Mouse (Mus musculus): ENCODE results near the gene Etnk2. TPM values are rescaled to one million over a fixed set of nuclear protein-coding genes. Genes with fewer than 3 reads are reported as not detected.
A peak's percentile ranks its signal among the peaks of the same experiment; 100 is the strongest.

The Etnk2 gene
- polyA plus RNA-seq, 1 experiment from 2014 or later, result 3.0 TPM

DNA sequence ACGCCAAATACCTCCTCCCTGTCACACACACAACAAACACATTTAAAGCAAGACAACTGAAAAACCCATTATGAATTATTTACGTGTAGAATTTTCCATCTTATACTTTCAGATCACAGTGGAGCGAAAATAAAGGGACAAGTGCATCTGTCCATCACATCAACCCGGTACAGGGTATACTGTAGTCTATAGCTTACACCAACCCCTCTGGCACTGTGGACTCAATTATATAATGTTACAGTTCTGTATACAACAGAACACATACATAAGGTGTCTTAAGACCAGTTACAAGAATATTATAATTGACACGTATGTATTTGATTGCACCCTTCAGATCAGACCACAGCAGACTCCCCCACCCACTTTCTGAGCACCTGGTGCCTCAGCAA lies 33.7 kb downstream of the Etnk2 start:
- WGBS, result 68% methylated on average over 5 of the region's 5 CpGs
- Histone ChIP-seq H3K4me2 (ENCODE audit: low read depth) (peak overlapping the region; percentile 27; the same call in 1 of the 2 replicates), H3K4me3 (ENCODE audit: low read depth, low read length) (no peak overlapping the region)

DNA sequence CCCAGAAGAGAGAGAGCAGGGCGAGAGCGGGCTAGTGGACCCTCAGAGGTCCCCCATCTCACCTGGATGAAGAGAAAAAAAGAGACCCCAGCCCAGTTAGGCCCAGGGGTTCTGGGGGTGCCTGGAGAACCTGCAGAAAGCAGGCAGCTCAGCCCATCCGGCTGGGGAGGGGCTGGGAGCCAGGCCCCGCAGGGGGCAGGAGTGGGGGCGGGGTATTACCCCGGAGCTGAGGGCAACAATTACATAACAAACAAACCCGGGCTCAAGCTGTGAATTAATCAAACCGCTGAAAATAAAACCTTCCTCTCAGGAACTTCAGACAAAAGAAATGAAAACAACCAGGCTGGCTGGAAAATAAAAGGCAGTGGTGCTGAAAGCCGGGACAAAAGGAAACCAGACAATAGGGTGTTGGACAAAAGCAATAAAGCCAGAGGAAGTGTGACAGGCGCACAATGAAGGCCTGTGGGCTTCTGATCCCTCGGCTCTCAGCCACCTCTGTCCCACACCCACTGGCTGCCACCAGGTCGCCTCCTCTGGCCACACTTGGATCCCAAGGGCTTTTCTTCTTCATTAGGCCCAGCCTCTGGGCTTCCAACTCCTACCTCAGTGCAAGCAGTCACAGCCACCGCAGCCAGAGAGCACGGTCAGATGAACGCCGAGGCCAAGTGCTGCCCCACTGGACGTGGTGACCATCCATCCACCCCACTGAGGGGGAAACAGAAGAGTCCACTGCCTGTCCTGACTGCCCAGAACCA lies 34.3 kb downstream of the Etnk2 start:
- Histone ChIP-seq H3K36me3 (ENCODE audit: control insufficient read depth, insufficient read depth, low read length) (no peaks in the 10 kb centered on the region), H3K27ac (ENCODE audit: low read depth, low read length) (peak overlapping the region; percentile 94), H3K4me3 (ENCODE audit: low read depth, low read length) (no peak overlapping the region), H3K27me3 (ENCODE audit: control insufficient read depth, insufficient read depth, low read length) (no peaks in the 10 kb centered on the region), H3K9me3 (ENCODE audit: control insufficient read depth, low read length) (no peaks in the 10 kb centered on the region), H3K4me2 (ENCODE audit: low read depth) (peak overlapping the region; percentile 27; the same call in 1 of the 2 replicates), H3K4me1 (ENCODE audit: control insufficient read depth, insufficient read depth, low read length) (peaks cover 15% of the 10 kb centered on the region), H3K9ac (ENCODE audit: low read length) (peak overlapping the region; percentile 61)
- ATAC-seq (ENCODE audit: insufficient read depth, low FRiP score, low TSS enrichment) (peak; percentile 85), DNase-seq (ENCODE audit: low spot score) (peak; percentile 70)
- 5% methylated on average over 17 of the region's 17 CpGs for WGBS

More for the DNA sequence above, 33.7 kb downstream of the Etnk2 start:
- peaks cover 15% of the 10 kb centered on the region for H3K4me1 ChIP-seq (ENCODE audit: control insufficient read depth, insufficient read depth, low read length)
- H3K27ac ChIP-seq (ENCODE audit: low read depth, low read length), result peak overlapping the region; percentile 94
- no peaks in the 10 kb centered on the region for H3K36me3 ChIP-seq (ENCODE audit: control insufficient read depth, insufficient read depth, low read length)
- no peaks in the 10 kb centered on the region for H3K27me3 ChIP-seq (ENCODE audit: control insufficient read depth, insufficient read depth, low read length)
- H3K9me3 ChIP-seq (ENCODE audit: control insufficient read depth, low read length), result no peaks in the 10 kb centered on the region
- DNase-seq (ENCODE audit: low spot score), result no peak
- H3K9ac ChIP-seq (ENCODE audit: low read length), result peak overlapping the region; percentile 61
- peak; percentile 36; the same call in 1 of the 2 replicates for ATAC-seq (ENCODE audit: insufficient read depth, low FRiP score, low TSS enrichment)

DNA sequence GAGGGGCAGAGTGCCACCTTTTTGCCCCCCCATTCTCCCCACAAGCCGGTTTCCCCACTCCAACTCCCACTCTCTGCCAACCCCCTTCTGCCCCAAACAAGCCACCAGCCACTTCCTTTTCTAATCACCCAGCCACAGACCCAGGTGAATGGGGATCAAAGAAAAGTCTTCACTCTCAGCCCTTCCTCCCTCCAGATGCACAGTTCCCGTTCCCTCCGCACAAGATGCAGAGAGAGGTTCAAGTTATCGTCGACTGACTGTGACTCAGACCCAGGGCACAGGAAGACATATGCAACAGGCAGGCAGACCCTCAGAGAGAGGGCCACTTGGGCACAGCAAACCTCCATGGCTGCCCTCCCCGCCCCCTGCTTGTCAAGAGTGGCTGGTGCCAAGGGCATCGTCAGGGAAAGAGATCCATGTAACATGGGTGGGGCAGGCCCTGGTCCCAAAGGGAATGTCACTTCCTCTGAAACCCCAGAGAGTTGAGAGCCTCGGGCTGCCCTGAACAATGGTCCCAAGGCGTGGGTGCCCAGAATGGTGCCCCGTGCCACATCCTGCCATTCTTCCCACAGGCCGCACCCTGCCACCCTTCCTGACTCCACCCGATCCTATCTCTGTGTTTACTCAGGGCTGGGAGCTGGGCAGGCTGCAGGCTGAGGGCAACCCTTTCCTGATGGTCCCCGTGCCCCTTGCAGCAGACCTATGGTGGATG lies 36.8 kb downstream of the Etnk2 start:
- H3K27ac ChIP-seq (ENCODE audit: low read depth, low read length), result no peak overlapping the region
- 80% methylated on average over 13 of the region's 13 CpGs for WGBS
- H3K27me3 ChIP-seq (ENCODE audit: control insufficient read depth, insufficient read depth, low read length), result no peaks in the 10 kb centered on the region
- no peak for DNase-seq (ENCODE audit: low spot score)
- no peak for ATAC-seq (ENCODE audit: insufficient read depth, low FRiP score, low TSS enrichment)
- H3K4me2 ChIP-seq (ENCODE audit: low read depth), result no peak overlapping the region
- H3K36me3 ChIP-seq (ENCODE audit: control insufficient read depth, insufficient read depth, low read length), result no peaks in the 10 kb centered on the region
- H3K4me3 ChIP-seq (ENCODE audit: low read depth, low read length), result no peak overlapping the region
- H3K9ac ChIP-seq (ENCODE audit: low read length), result no peak overlapping the region
- peaks cover 15% of the 10 kb centered on the region for H3K4me1 ChIP-seq (ENCODE audit: control insufficient read depth, insufficient read depth, low read length)
- no peaks in the 10 kb centered on the region for H3K9me3 ChIP-seq (ENCODE audit: control insufficient read depth, low read length)

DNA sequence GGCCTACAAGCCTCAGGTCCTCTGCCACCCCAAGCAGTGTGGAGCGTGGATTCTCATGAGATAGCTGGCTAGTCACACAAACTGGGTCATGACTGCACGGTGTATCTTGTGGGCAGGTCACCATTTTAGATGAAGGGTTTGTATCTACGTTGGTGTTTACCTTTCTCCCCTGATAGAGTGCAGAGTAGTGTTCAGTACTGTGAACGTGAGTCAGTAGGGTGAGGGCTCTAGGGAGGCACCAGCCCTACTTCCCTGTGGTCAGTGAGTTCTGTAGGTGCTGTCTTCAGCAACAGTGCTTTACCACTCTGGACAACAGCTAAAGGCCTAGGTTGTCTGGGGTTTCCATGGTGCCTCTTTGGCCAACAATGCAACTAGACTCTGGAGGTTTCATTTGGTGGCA lies 40.6 kb downstream of the Etnk2 start:
- 87% methylated on average over 4 of the region's 4 CpGs for WGBS
- no peaks in the 10 kb centered on the region for H3K9me3 ChIP-seq (ENCODE audit: control insufficient read depth, low read length)
- H3K4me2 ChIP-seq (ENCODE audit: low read depth), result no peak overlapping the region
- no peaks in the 10 kb centered on the region; the same call in 1 of the 2 replicates for H3K36me3 ChIP-seq (ENCODE audit: control insufficient read depth, insufficient read depth, low read length)
- no peak overlapping the region for H3K9ac ChIP-seq (ENCODE audit: low read length)
- H3K4me3 ChIP-seq (ENCODE audit: low read depth, low read length), result no peak overlapping the region
- peaks cover 14% of the 10 kb centered on the region for H3K4me1 ChIP-seq (ENCODE audit: control insufficient read depth, insufficient read depth, low read length)
- H3K27me3 ChIP-seq (ENCODE audit: control insufficient read depth, insufficient read depth, low read length), result no peaks in the 10 kb centered on the region
- H3K27ac ChIP-seq (ENCODE audit: low read depth, low read length), result no peak overlapping the region
- no peak for DNase-seq (ENCODE audit: low spot score)
- no peak for ATAC-seq (ENCODE audit: insufficient read depth, low FRiP score, low TSS enrichment)

DNA sequence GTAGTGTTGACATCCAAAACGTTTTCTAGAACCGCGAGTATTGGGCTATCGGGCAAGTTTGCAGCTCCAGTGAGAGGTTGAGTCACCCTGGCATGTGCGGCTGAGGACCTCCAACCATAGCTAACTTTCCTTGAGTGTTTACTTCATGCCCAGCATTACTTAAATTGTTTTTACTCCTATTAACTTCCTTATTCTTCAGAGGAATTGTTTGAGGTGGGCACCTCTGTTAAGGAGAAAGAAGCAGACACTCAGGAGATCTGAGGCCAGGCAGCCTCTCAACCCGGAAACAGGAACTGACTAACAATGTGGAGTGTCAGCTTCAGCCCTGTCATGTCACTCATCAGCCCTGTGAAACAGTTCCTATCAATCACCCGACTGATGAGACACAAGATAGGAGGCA lies 43.2 kb downstream of the Etnk2 start:
- Histone ChIP-seq H3K9ac (ENCODE audit: low read length) (no peak overlapping the region), H3K36me3 (ENCODE audit: control insufficient read depth, insufficient read depth, low read length) (no peaks in the 10 kb centered on the region; the same call in 1 of the 2 replicates), H3K27ac (ENCODE audit: low read depth, low read length) (no peak overlapping the region), H3K27me3 (ENCODE audit: control insufficient read depth, insufficient read depth, low read length) (no peaks in the 10 kb centered on the region), H3K9me3 (ENCODE audit: control insufficient read depth, low read length) (no peaks in the 10 kb centered on the region), H3K4me1 (ENCODE audit: control insufficient read depth, insufficient read depth, low read length) (peaks cover 24% of the 10 kb centered on the region), H3K4me2 (ENCODE audit: low read depth) (no peak overlapping the region), H3K4me3 (ENCODE audit: low read depth, low read length) (no peak overlapping the region)
- ATAC-seq (ENCODE audit: insufficient read depth, low FRiP score, low TSS enrichment) (no peak), DNase-seq (ENCODE audit: low spot score) (no peak)
- WGBS, result 89% methylated on average over 7 of the region's 7 CpGs

DNA sequence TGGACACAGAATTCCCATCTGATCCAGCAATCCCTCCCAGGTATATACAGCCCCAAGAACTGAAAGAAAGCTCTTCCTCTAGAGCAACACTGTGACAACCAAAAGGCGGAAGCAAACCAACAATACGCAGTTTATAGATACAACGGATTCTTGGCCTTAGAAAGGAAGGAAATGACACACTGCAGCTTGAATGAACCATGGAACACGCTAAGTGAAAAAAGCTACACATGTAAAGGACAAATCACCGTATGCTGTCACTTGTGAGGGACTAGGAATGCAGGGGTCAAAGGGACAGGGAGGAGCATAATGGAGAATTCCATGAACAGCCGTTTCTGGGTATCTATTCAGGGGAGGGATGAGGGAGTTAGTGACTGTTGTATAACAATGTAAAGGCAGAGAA lies 44.1 kb downstream of the Etnk2 start:
- no peak for ATAC-seq (ENCODE audit: insufficient read depth, low FRiP score, low TSS enrichment)
- DNase-seq (ENCODE audit: low spot score), result no peak
- Histone ChIP-seq H3K9ac (ENCODE audit: low read length) (no peak overlapping the region), H3K36me3 (ENCODE audit: control insufficient read depth, insufficient read depth, low read length) (no peaks in the 10 kb centered on the region; the same call in 1 of the 2 replicates), H3K9me3 (ENCODE audit: control insufficient read depth, low read length) (no peaks in the 10 kb centered on the region), H3K4me3 (ENCODE audit: low read depth, low read length) (no peak overlapping the region), H3K4me1 (ENCODE audit: control insufficient read depth, insufficient read depth, low read length) (peaks cover 26% of the 10 kb centered on the region), H3K27ac (ENCODE audit: low read depth, low read length) (no peak overlapping the region), H3K27me3 (ENCODE audit: control insufficient read depth, insufficient read depth, low read length) (no peaks in the 10 kb centered on the region), H3K4me2 (ENCODE audit: low read depth) (no peak overlapping the region)
- WGBS, result 50% methylated on average over 6 of the region's 6 CpGs

DNA sequence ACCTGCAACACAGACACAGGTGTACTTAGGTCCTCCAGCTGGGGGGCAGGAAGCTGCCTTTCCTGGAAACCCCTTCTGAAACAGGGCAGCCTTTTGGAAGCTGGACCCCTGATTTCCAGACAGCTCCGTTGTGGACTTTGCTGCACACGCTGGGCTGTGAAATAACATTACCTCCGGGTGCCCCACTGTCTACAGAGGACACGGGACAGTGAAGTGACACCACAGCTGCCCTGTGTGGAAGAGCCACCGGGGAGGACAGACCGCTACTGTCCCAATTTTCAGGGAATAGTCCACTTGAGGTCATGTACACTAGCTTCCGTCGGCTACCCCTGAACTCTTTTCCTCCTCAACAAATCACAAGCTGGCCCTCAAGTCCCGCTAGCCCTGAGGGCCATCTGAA lies 44.9 kb downstream of the Etnk2 start:
- ATAC-seq (ENCODE audit: insufficient read depth, low FRiP score, low TSS enrichment) (no peak), DNase-seq (ENCODE audit: low spot score) (no peak)
- H3K27ac ChIP-seq (ENCODE audit: low read depth, low read length), result peak overlapping the region; percentile 66
- H3K27me3 ChIP-seq (ENCODE audit: control insufficient read depth, insufficient read depth, low read length), result no peaks in the 10 kb centered on the region
- no peak overlapping the region for H3K4me2 ChIP-seq (ENCODE audit: low read depth)
- no peak overlapping the region for H3K4me3 ChIP-seq (ENCODE audit: low read depth, low read length)
- H3K9ac ChIP-seq (ENCODE audit: low read length), result peak overlapping the region; percentile 35; the same call in 1 of the 2 replicates
- H3K36me3 ChIP-seq (ENCODE audit: control insufficient read depth, insufficient read depth, low read length), result no peaks in the 10 kb centered on the region; the same call in 1 of the 2 replicates
- H3K9me3 ChIP-seq (ENCODE audit: control insufficient read depth, low read length), result no peaks in the 10 kb centered on the region
- 33% methylated on average over 9 of the region's 9 CpGs for WGBS
- H3K4me1 ChIP-seq (ENCODE audit: control insufficient read depth, insufficient read depth, low read length), result peaks cover 28% of the 10 kb centered on the region

DNA sequence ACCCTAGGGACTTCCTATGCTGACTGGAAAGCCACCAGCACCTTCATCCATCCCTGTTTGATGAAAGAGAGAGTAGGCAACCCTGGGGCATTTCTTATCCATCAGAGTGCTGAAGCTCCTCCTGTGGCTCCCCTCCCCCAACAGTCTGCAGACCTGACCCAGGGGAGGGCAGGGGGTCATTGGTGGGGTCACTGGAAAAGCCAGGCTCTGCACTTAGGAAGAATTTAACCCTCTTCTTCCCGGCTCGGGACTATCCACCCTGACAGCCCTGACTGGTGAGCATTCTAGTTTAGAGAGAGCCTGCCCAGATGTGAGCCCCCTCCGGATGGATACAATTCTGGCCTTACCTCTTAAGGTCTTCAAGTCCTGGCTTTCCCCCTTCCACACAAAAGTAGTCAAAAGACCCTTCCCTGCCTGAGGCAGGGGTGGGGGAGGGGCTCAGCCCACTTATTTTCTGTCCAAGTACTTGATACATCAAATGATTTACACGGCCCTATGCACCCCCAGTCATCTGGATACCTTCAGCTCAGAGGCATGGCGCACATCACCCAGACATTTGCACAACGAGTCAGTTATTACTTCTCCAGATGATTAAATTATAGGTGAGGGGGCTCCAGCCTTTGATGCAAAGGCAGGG lies 45.6 kb downstream of the Etnk2 start:
- DNase-seq (ENCODE audit: low spot score) (peak; percentile 64), ATAC-seq (ENCODE audit: insufficient read depth, low FRiP score, low TSS enrichment) (0 out of 2 replicates have a peak, but pooled peaks have one; percentile 31)
- Histone ChIP-seq H3K9me3 (ENCODE audit: control insufficient read depth, low read length) (no peaks in the 10 kb centered on the region), H3K27me3 (ENCODE audit: control insufficient read depth, insufficient read depth, low read length) (no peaks in the 10 kb centered on the region), H3K27ac (ENCODE audit: low read depth, low read length) (peak overlapping the region; percentile 66), H3K36me3 (ENCODE audit: control insufficient read depth, insufficient read depth, low read length) (no peaks in the 10 kb centered on the region; the same call in 1 of the 2 replicates), H3K9ac (ENCODE audit: low read length) (no peak overlapping the region), H3K4me1 (ENCODE audit: control insufficient read depth, insufficient read depth, low read length) (peaks cover 29% of the 10 kb centered on the region), H3K4me2 (ENCODE audit: low read depth) (0 out of 2 replicates have a peak overlapping the region, but pooled peaks have one; percentile 0), H3K4me3 (ENCODE audit: low read depth, low read length) (no peak overlapping the region)
- WGBS, result 4% methylated on average over 6 of the region's 6 CpGs

Data from neural tube, embryonic 11.5 days (tissue).